Mouse (Mus musculus): ENCODE results near the gene Kdm3a. TPM values are rescaled to one million over a fixed set of nuclear protein-coding genes. Genes with fewer than 3 reads are reported as not detected.

Kdm3a gene
- polyA plus RNA-seq, 1 experiment from 2014 or later = 33.4 TPM

DNA sequence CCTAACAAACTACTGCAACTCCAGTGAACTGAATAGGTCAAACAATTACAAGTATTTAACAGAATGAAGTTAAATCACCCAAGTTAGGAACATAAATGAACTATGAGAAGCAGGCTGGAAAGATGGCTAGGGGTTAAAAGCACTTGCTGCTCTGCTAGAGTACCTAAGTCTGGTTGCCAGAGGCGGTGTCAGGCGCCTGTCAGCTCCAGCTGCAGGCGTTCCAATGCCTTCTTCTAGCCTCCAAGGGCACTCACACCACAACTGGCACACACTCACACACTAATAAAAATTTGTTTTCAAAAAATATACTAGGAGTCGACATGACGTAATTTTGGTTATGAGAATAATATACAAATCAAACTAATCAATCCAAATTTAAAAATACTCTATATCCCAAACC is 11.2 kb downstream of the Kdm3a start:
- H3K4me2 ChIP-seq (ENCODE audit: low read length) = no peak overlapping the region
- H3K4me3 ChIP-seq (ENCODE audit: control insufficient read depth in 1 of 2, insufficient read depth in 1 of 2, low read depth in 1 of 2, low read length in 2 of 2) = no peak overlapping the region
- peaks cover 100% of the 10 kb centered on the region for H3K36me3 ChIP-seq (ENCODE audit: control insufficient read depth, insufficient read depth, low read length)
- WGBS = 73% methylated on average over 5 of the region's 5 CpGs
- no peak overlapping the region for H3K9ac ChIP-seq (ENCODE audit: low read length)
- ATAC-seq (ENCODE audit: insufficient number of reproducible peaks, insufficient read depth, low FRiP score, low read depth) = no peak
- no peaks in the 10 kb centered on the region for H3K27me3 ChIP-seq (ENCODE audit: control insufficient read depth, insufficient read depth, low read length)
- peaks cover 0 to 10% of the 10 kb centered on the region in 2 experiments; a peak in 2 of 4 replicates for H3K4me1 ChIP-seq (ENCODE audit: control insufficient read depth in 2 of 2, insufficient read depth in 2 of 2, low read length in 2 of 2)
- no peaks in the 10 kb centered on the region for H3K9me3 ChIP-seq (ENCODE audit: control insufficient read depth, low read length)
- no peak overlapping the region for H3K27ac ChIP-seq (replicated peaks in 1 of 2; ENCODE audit: control insufficient read depth in 1 of 2, insufficient read depth in 1 of 2, low read depth in 2 of 2, low read length in 2 of 2)

DNA sequence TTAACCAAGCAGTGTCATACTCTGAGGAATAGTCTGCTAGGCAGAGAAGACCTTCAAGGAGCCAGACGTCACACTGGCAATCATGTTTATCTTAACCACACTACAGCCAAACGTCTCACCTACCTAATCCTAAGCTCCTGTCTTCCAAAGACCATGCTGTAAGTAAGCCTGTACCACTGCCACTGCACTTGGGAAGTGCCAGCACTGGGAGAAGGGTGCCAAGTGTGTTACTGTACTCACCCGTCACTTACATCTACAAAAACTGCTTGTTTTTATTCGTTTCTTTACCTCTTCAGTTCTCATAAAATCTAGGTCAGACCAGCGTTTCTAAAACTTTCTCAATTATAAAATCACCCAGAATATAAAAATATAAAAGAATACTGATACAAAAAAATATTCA is 15.8 kb downstream of the Kdm3a start:
- Histone ChIP-seq H3K4me3 (ENCODE audit: control insufficient read depth in 1 of 2, insufficient read depth in 1 of 2, low read depth in 1 of 2, low read length in 2 of 2) (no peak overlapping the region), H3K27ac (replicated peaks in 1 of 2; ENCODE audit: control insufficient read depth in 1 of 2, insufficient read depth in 1 of 2, low read depth in 2 of 2, low read length in 2 of 2) (no peak overlapping the region; a peak in 1 of 4 replicates), H3K4me2 (ENCODE audit: low read length) (no peak overlapping the region), H3K4me1 (ENCODE audit: control insufficient read depth in 2 of 2, insufficient read depth in 2 of 2, low read length in 2 of 2) (peaks cover 0 to 10% of the 10 kb centered on the region in 2 experiments; a peak in 2 of 4 replicates), H3K9me3 (ENCODE audit: control insufficient read depth, low read length) (no peaks in the 10 kb centered on the region), H3K36me3 (ENCODE audit: control insufficient read depth, insufficient read depth, low read length) (peaks cover 96% of the 10 kb centered on the region), H3K9ac (ENCODE audit: low read length) (no peak overlapping the region), H3K27me3 (ENCODE audit: control insufficient read depth, insufficient read depth, low read length) (no peaks in the 10 kb centered on the region)
- 68% methylated on average over 5 of the region's 5 CpGs for WGBS
- ATAC-seq (ENCODE audit: insufficient number of reproducible peaks, insufficient read depth, low FRiP score, low read depth) = no peak

DNA sequence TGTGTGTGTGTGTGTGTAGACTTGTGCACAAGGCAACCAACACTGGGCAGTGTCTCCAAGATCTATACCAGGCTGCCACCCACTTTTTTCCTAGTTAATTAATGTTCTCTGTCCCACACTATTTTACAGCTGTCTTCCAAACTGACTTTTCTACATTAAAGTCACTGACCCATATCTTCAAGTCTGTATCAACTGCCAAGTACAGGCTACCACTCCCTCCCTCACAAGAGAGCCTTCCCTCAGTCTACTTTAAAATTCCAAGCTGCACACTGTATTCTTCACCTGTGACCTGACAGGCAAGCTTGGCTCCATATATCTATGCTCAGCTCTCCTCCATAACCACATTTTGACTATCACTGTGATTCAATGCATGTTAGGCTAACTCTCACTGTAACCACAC is 19.6 kb downstream of the Kdm3a start:
- H3K4me2 ChIP-seq (ENCODE audit: low read length) = no peak overlapping the region
- no peak overlapping the region for H3K9ac ChIP-seq (ENCODE audit: low read length)
- no peak overlapping the region for H3K27ac ChIP-seq (replicated peaks in 1 of 2; ENCODE audit: control insufficient read depth in 1 of 2, insufficient read depth in 1 of 2, low read depth in 2 of 2, low read length in 2 of 2)
- no peaks in the 10 kb centered on the region for H3K27me3 ChIP-seq (ENCODE audit: control insufficient read depth, insufficient read depth, low read length)
- H3K4me3 ChIP-seq (ENCODE audit: control insufficient read depth in 1 of 2, insufficient read depth in 1 of 2, low read depth in 1 of 2, low read length in 2 of 2) = no peak overlapping the region
- H3K4me1 ChIP-seq (ENCODE audit: control insufficient read depth in 2 of 2, insufficient read depth in 2 of 2, low read length in 2 of 2) = no peaks in the 10 kb centered on the region; a peak in 1 of 4 replicates
- no peak for ATAC-seq (ENCODE audit: insufficient number of reproducible peaks, insufficient read depth, low FRiP score, low read depth)
- H3K36me3 ChIP-seq (ENCODE audit: control insufficient read depth, insufficient read depth, low read length) = peaks cover 97% of the 10 kb centered on the region
- no peaks in the 10 kb centered on the region for H3K9me3 ChIP-seq (ENCODE audit: control insufficient read depth, low read length)

DNA sequence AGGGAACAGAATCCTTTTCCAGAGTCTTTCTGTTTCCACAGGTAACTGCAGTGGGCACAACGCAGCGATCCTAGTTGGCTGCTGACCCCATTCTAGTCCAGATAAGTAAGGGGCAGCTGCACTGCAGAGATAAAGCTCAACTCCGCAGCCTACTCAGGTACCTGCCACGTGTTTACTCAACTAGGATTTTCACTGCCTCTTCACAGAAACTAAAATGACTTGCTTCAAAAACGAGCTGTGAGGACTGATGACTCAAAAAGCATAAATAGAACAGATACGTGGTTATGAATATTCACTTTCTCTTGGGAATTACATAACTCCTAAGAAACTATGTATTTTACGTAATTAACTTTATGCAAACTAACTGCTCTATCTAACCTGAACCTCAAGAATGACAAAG is 22.8 kb downstream of the Kdm3a start:
- Histone ChIP-seq H3K27ac (replicated peaks in 1 of 2; ENCODE audit: control insufficient read depth in 1 of 2, insufficient read depth in 1 of 2, low read depth in 2 of 2, low read length in 2 of 2) (no peak overlapping the region), H3K9me3 (ENCODE audit: control insufficient read depth, low read length) (no peaks in the 10 kb centered on the region), H3K9ac (ENCODE audit: low read length) (no peak overlapping the region), H3K36me3 (ENCODE audit: control insufficient read depth, insufficient read depth, low read length) (peaks cover 97% of the 10 kb centered on the region), H3K4me3 (ENCODE audit: control insufficient read depth in 1 of 2, insufficient read depth in 1 of 2, low read depth in 1 of 2, low read length in 2 of 2) (no peak overlapping the region), H3K4me1 (ENCODE audit: control insufficient read depth in 2 of 2, insufficient read depth in 2 of 2, low read length in 2 of 2) (no peaks in the 10 kb centered on the region), H3K27me3 (ENCODE audit: control insufficient read depth, insufficient read depth, low read length) (no peaks in the 10 kb centered on the region), H3K4me2 (ENCODE audit: low read length) (no peak overlapping the region)
- ATAC-seq (ENCODE audit: insufficient number of reproducible peaks, insufficient read depth, low FRiP score, low read depth) = no peak
- 77% methylated on average over 7 of the region's 7 CpGs for WGBS

DNA sequence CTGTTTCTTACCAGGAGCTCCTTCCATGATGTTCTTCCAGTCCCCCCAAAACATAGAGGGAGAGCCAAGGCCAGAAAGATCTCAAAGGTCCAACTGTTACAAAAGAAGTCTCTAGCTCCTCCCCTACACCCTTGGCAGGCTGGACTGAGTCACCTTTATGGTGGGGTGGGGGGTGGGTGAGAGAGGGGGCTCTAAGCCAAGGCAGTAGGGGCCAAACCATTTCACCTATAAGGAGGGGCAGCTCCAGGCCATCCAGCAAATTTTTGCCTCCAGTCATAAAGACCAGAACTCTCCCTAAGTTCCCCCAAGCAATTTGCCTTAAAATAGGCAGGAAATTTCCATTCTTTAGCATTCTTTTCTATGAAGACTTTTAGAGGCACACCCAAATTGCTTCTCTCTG is 23.8 kb downstream of the Kdm3a start:
- Histone ChIP-seq H3K36me3 (ENCODE audit: control insufficient read depth, insufficient read depth, low read length) (peaks cover 97% of the 10 kb centered on the region), H3K27ac (replicated peaks in 1 of 2; ENCODE audit: control insufficient read depth in 1 of 2, insufficient read depth in 1 of 2, low read depth in 2 of 2, low read length in 2 of 2) (no peak overlapping the region), H3K27me3 (ENCODE audit: control insufficient read depth, insufficient read depth, low read length) (no peaks in the 10 kb centered on the region), H3K4me2 (ENCODE audit: low read length) (no peak overlapping the region), H3K4me3 (ENCODE audit: control insufficient read depth in 1 of 2, insufficient read depth in 1 of 2, low read depth in 1 of 2, low read length in 2 of 2) (no peak overlapping the region), H3K9me3 (ENCODE audit: control insufficient read depth, low read length) (no peaks in the 10 kb centered on the region), H3K9ac (ENCODE audit: low read length) (no peak overlapping the region), H3K4me1 (ENCODE audit: control insufficient read depth in 2 of 2, insufficient read depth in 2 of 2, low read length in 2 of 2) (no peaks in the 10 kb centered on the region)
- no peak for ATAC-seq (ENCODE audit: insufficient number of reproducible peaks, insufficient read depth, low FRiP score, low read depth)

GRCm38 (mm10) chr6:71607756-71608155 is 25.0 kb downstream of the Kdm3a start:
- Histone ChIP-seq H3K27ac (replicated peaks in 1 of 2; ENCODE audit: control insufficient read depth in 1 of 2, insufficient read depth in 1 of 2, low read depth in 2 of 2, low read length in 2 of 2) (no peak overlapping the region), H3K4me2 (ENCODE audit: low read length) (no peak overlapping the region), H3K27me3 (ENCODE audit: control insufficient read depth, insufficient read depth, low read length) (no peaks in the 10 kb centered on the region), H3K9ac (ENCODE audit: low read length) (no peak overlapping the region), H3K4me3 (ENCODE audit: control insufficient read depth in 1 of 2, insufficient read depth in 1 of 2, low read depth in 1 of 2, low read length in 2 of 2) (no peak overlapping the region), H3K9me3 (ENCODE audit: control insufficient read depth, low read length) (no peaks in the 10 kb centered on the region), H3K4me1 (ENCODE audit: control insufficient read depth in 2 of 2, insufficient read depth in 2 of 2, low read length in 2 of 2) (no peaks in the 10 kb centered on the region), H3K36me3 (ENCODE audit: control insufficient read depth, insufficient read depth, low read length) (peaks cover 97% of the 10 kb centered on the region)
- no peak for ATAC-seq (ENCODE audit: insufficient number of reproducible peaks, insufficient read depth, low FRiP score, low read depth)
- WGBS = 90% methylated on average over 3 of the region's 3 CpGs

- Histone ChIP-seq H3K9me3 (ENCODE audit: control insufficient read depth, low read length) (no peaks in the 10 kb centered on the region), H3K36me3 (ENCODE audit: control insufficient read depth, insufficient read depth, low read length) (peaks cover 95% of the 10 kb centered on the region), H3K9ac (ENCODE audit: low read length) (no peak overlapping the region), H3K4me3 (ENCODE audit: control insufficient read depth in 1 of 2, insufficient read depth in 1 of 2, low read depth in 1 of 2, low read length in 2 of 2) (no peak overlapping the region), H3K27ac (replicated peaks in 1 of 2; ENCODE audit: control insufficient read depth in 1 of 2, insufficient read depth in 1 of 2, low read depth in 2 of 2, low read length in 2 of 2) (peak overlapping the region; percentile 78), H3K4me2 (ENCODE audit: low read length) (no peak overlapping the region), H3K4me1 (ENCODE audit: control insufficient read depth in 2 of 2, insufficient read depth in 2 of 2, low read length in 2 of 2) (peaks cover 5 to 10% of the 10 kb centered on the region in 2 experiments; a peak in 3 of 4 replicates), H3K27me3 (ENCODE audit: control insufficient read depth, insufficient read depth, low read length) (no peaks in the 10 kb centered on the region)
- 32% methylated on average over 4 of the region's 4 CpGs for WGBS
- 0 out of 2 replicates have a peak, but pooled peaks have one; percentile 26 for ATAC-seq (ENCODE audit: insufficient number of reproducible peaks, insufficient read depth, low FRiP score, low read depth)
Observed at GRCm38 (mm10) chr6:71590154-71590553, 42.6 kb downstream of the Kdm3a start.

GRCm38 (mm10) chr6:71589401-71589800 is 43.4 kb downstream of the Kdm3a start:
- H3K4me2 ChIP-seq (ENCODE audit: low read length) = no peak overlapping the region
- 100% methylated on average over 1 of the region's 1 CpGs for WGBS

More at GRCm38 (mm10) chr6:71589401-71589800, 43.4 kb downstream of the Kdm3a start:
- Histone ChIP-seq H3K27me3 (ENCODE audit: control insufficient read depth, insufficient read depth, low read length) (no peaks in the 10 kb centered on the region), H3K27ac (replicated peaks in 1 of 2; ENCODE audit: control insufficient read depth in 1 of 2, insufficient read depth in 1 of 2, low read depth in 2 of 2, low read length in 2 of 2) (peak overlapping the region in 1 of 2 experiments; percentile 78; a peak in 3 of 4 replicates), H3K9ac (ENCODE audit: low read length) (no peak overlapping the region), H3K36me3 (ENCODE audit: control insufficient read depth, insufficient read depth, low read length) (peaks cover 91% of the 10 kb centered on the region), H3K4me1 (ENCODE audit: control insufficient read depth in 2 of 2, insufficient read depth in 2 of 2, low read length in 2 of 2) (peaks cover 5 to 10% of the 10 kb centered on the region in 2 experiments; a peak in 3 of 4 replicates), H3K4me3 (ENCODE audit: control insufficient read depth in 1 of 2, insufficient read depth in 1 of 2, low read depth in 1 of 2, low read length in 2 of 2) (no peak overlapping the region), H3K9me3 (ENCODE audit: control insufficient read depth, low read length) (no peaks in the 10 kb centered on the region)
- ATAC-seq (ENCODE audit: insufficient number of reproducible peaks, insufficient read depth, low FRiP score, low read depth) = no peak
